Mouse (Mus musculus) ES-Bruce4 (cell line): ENCODE measurements around the gene Ugt1a10.

Source experiments
- CTCF ChIP-seq: IDR thresholded peaks from one replicate; pipeline ENCODE4 v1.8.1; 2011; ENCODE audit warnings: low read depth, low read length
- EP300 ChIP-seq: IDR thresholded peaks from 2 replicates; pipeline ENCODE4 v1.6.1; 2011; ENCODE audit warnings: low read depth, low read length; ENCODE audit not compliant: insufficient read depth
- POLR2A ChIP-seq: IDR thresholded peaks from one replicate; pipeline ENCODE4 v1.8.1; 2011; ENCODE audit warnings: low read length; ENCODE audit not compliant: insufficient read depth

DNA sequence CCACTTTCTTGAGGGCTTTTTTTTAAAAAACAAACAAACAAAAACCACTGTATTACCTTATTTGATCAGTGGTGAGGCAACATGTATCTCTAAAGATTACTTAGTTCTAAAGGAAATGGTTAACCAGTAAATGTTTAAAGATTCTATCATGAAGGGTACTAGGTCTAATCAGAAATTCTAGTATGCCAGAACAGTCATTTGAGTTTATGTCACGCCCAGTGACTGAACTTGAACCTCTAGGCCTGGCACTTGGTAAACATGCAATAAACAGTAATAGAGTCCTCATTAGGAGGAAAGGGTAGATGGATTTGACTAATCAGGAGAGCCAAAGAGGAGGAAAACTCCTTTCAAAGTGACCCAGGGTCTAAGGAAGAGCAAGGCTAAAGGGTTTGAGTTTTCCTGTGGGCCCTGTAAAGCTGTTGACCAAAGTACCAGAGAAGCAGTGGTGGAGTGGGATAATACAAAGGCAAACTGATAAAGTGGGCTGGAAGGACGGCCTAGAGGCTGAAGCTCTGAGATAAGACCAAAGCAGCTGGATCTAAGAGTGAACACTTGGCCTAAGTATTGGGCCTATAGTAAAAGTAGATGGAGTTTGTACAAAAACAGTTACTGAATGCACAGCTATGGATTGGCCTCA lies 151.8 kb downstream of the Ugt1a10 start:
- TF ChIP-seq CTCF (no peak), POLR2A (no peak), EP300 (no peak)
